Mouse (Mus musculus): ENCODE data around the gene Thy1. TPM values are rescaled to one million over a fixed set of nuclear protein-coding genes. Genes with fewer than 3 reads are reported as not detected.

Gene Thy1
- polyA plus RNA-seq (2014; fragmentation: Nextera tagmentation; extraction: Ambion mirVana) = 2.5 and 2.7 TPM in 2 replicates

GRCm38 (mm10) chr9:44042836-44043707 lies at the start of gene Thy1:
TSS of gene Thy1 (plus strand) at chr9:44043384.
- peak within 1 kb of the TSS; percentile 65 for H3K4me2 ChIP-seq (ENCODE audit: low read length)
- WGBS = under 1% methylated on average over 30 of the region's 30 CpGs
- H3K27ac ChIP-seq (replicated peaks in 1 of 2; ENCODE audit: control insufficient read depth in 1 of 2, insufficient read depth in 1 of 2, low read depth in 2 of 2, low read length in 2 of 2) = no peak within 1 kb of the TSS
- H3K4me1 ChIP-seq (ENCODE audit: control insufficient read depth in 2 of 2, insufficient read depth in 2 of 2, low read length in 2 of 2) = peaks cover 8 to 14% of the 10 kb centered on the region in 2 experiments; a peak in 3 of 4 replicates
- no peaks in the 10 kb centered on the region for H3K36me3 ChIP-seq (ENCODE audit: control insufficient read depth, insufficient read depth, low read length)
- no peak for ATAC-seq (ENCODE audit: insufficient number of reproducible peaks, insufficient read depth, low FRiP score, low read depth)
- H3K9ac ChIP-seq (ENCODE audit: low read length) = no peak within 1 kb of the TSS
- peaks cover 45% of the 10 kb centered on the region for H3K27me3 ChIP-seq (ENCODE audit: control insufficient read depth, insufficient read depth, low read length)
- peak within 1 kb of the TSS; percentile 36 to 37 for H3K4me3 ChIP-seq (ENCODE audit: control insufficient read depth in 1 of 2, insufficient read depth in 1 of 2, low read depth in 1 of 2, low read length in 2 of 2)
- no peaks in the 10 kb centered on the region for H3K9me3 ChIP-seq (ENCODE audit: control insufficient read depth, low read length)

DNA sequence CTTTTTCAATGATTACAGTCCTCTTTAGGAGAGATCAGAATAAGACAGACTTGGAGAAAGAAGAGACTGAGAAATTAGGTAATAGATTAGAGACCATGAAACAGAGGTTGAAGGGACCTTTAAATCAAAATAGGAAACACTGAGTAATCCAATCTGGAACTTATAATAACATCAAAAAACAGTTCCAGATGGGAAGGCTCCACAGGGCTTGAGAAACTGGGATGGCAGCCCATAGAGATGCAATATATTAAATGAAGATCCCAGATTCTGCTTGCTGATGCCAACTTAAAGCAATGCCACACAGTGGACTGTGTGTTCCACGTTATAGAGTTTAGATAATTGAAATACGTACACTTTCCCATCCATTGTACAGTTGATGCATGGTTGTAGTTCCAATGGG lies 45.5 kb upstream of the Thy1 start:
- no peaks in the 10 kb centered on the region for H3K9me3 ChIP-seq (ENCODE audit: control insufficient read depth, low read length)
- peaks cover 3 to 7% of the 10 kb centered on the region in 2 experiments for H3K4me1 ChIP-seq (ENCODE audit: control insufficient read depth in 2 of 2, insufficient read depth in 2 of 2, low read length in 2 of 2)
- 81% methylated on average over 2 of the region's 2 CpGs for WGBS
- H3K4me2 ChIP-seq (ENCODE audit: low read length) = no peak overlapping the region
- H3K4me3 ChIP-seq (ENCODE audit: control insufficient read depth in 1 of 2, insufficient read depth in 1 of 2, low read depth in 1 of 2, low read length in 2 of 2) = no peak overlapping the region
- H3K27ac ChIP-seq (replicated peaks in 1 of 2; ENCODE audit: control insufficient read depth in 1 of 2, insufficient read depth in 1 of 2, low read depth in 2 of 2, low read length in 2 of 2) = no peak overlapping the region
- H3K9ac ChIP-seq (ENCODE audit: low read length) = no peak overlapping the region
- ATAC-seq (ENCODE audit: insufficient number of reproducible peaks, insufficient read depth, low FRiP score, low read depth) = no peak
- no peaks in the 10 kb centered on the region for H3K27me3 ChIP-seq (ENCODE audit: control insufficient read depth, insufficient read depth, low read length)
- no peaks in the 10 kb centered on the region for H3K36me3 ChIP-seq (ENCODE audit: control insufficient read depth, insufficient read depth, low read length)

DNA sequence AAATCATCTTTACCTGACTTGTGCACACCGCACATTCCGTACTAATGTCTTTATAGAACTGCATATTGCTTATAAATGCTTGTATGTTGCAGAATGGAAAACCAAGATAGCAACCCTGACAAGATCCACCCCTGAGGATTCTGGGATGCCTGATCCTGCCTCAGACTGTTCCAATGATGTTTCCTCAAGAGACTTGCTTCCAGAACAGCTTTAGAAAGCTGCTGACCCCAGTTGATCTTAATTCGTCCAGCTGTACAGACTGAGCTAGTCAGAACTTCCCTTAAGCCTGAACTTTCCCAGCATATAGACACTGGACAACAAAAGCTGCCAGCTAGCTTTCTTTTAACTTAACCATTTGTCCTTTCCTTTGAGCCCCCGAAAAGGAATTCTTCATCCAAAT lies 44.3 kb upstream of the Thy1 start:
- H3K27me3 ChIP-seq (ENCODE audit: control insufficient read depth, insufficient read depth, low read length) = no peaks in the 10 kb centered on the region
- H3K4me1 ChIP-seq (ENCODE audit: control insufficient read depth in 2 of 2, insufficient read depth in 2 of 2, low read length in 2 of 2) = peaks cover 0 to 2% of the 10 kb centered on the region in 2 experiments; a peak in 1 of 4 replicates
- no peaks in the 10 kb centered on the region for H3K9me3 ChIP-seq (ENCODE audit: control insufficient read depth, low read length)
- no peak overlapping the region for H3K4me2 ChIP-seq (ENCODE audit: low read length)
- WGBS = 83% methylated on average over 4 of the region's 4 CpGs
- no peak for ATAC-seq (ENCODE audit: insufficient number of reproducible peaks, insufficient read depth, low FRiP score, low read depth)
- H3K27ac ChIP-seq (replicated peaks in 1 of 2; ENCODE audit: control insufficient read depth in 1 of 2, insufficient read depth in 1 of 2, low read depth in 2 of 2, low read length in 2 of 2) = no peak overlapping the region
- H3K9ac ChIP-seq (ENCODE audit: low read length) = no peak overlapping the region
- no peak overlapping the region for H3K4me3 ChIP-seq (ENCODE audit: control insufficient read depth in 1 of 2, insufficient read depth in 1 of 2, low read depth in 1 of 2, low read length in 2 of 2)
- H3K36me3 ChIP-seq (ENCODE audit: control insufficient read depth, insufficient read depth, low read length) = no peaks in the 10 kb centered on the region

- no peak overlapping the region for H3K9ac ChIP-seq (ENCODE audit: low read length)
- no peak for ATAC-seq (ENCODE audit: insufficient number of reproducible peaks, insufficient read depth, low FRiP score, low read depth)
- no peaks in the 10 kb centered on the region for H3K9me3 ChIP-seq (ENCODE audit: control insufficient read depth, low read length)
- no peak overlapping the region for H3K4me2 ChIP-seq (ENCODE audit: low read length)
- no peak overlapping the region for H3K27ac ChIP-seq (replicated peaks in 1 of 2; ENCODE audit: control insufficient read depth in 1 of 2, insufficient read depth in 1 of 2, low read depth in 2 of 2, low read length in 2 of 2)
- no peaks in the 10 kb centered on the region for H3K27me3 ChIP-seq (ENCODE audit: control insufficient read depth, insufficient read depth, low read length)
- no peak overlapping the region for H3K4me3 ChIP-seq (ENCODE audit: control insufficient read depth in 1 of 2, insufficient read depth in 1 of 2, low read depth in 1 of 2, low read length in 2 of 2)
- 51% methylated on average over 2 of the region's 3 CpGs for WGBS
- H3K36me3 ChIP-seq (ENCODE audit: control insufficient read depth, insufficient read depth, low read length) = no peaks in the 10 kb centered on the region
- H3K4me1 ChIP-seq (ENCODE audit: control insufficient read depth in 2 of 2, insufficient read depth in 2 of 2, low read length in 2 of 2) = no peaks in the 10 kb centered on the region
These were observed 38.8 kb upstream of the Thy1 start for GRCm38 (mm10) chr9:44004362-44004761.

GRCm38 (mm10) chr9:44005305-44005704 lies 37.9 kb upstream of the Thy1 start:
- Histone ChIP-seq H3K36me3 (ENCODE audit: control insufficient read depth, insufficient read depth, low read length) (no peaks in the 10 kb centered on the region), H3K27ac (replicated peaks in 1 of 2; ENCODE audit: control insufficient read depth in 1 of 2, insufficient read depth in 1 of 2, low read depth in 2 of 2, low read length in 2 of 2) (no peak overlapping the region), H3K4me2 (ENCODE audit: low read length) (no peak overlapping the region), H3K4me3 (ENCODE audit: control insufficient read depth in 1 of 2, insufficient read depth in 1 of 2, low read depth in 1 of 2, low read length in 2 of 2) (no peak overlapping the region), H3K9ac (ENCODE audit: low read length) (no peak overlapping the region), H3K9me3 (ENCODE audit: control insufficient read depth, low read length) (no peaks in the 10 kb centered on the region), H3K4me1 (ENCODE audit: control insufficient read depth in 2 of 2, insufficient read depth in 2 of 2, low read length in 2 of 2) (no peaks in the 10 kb centered on the region), H3K27me3 (ENCODE audit: control insufficient read depth, insufficient read depth, low read length) (no peaks in the 10 kb centered on the region)
- no peak for ATAC-seq (ENCODE audit: insufficient number of reproducible peaks, insufficient read depth, low FRiP score, low read depth)
- 78% methylated on average over 3 of the region's 3 CpGs for WGBS

- Histone ChIP-seq H3K4me2 (ENCODE audit: low read length) (no peak overlapping the region), H3K36me3 (ENCODE audit: control insufficient read depth, insufficient read depth, low read length) (no peaks in the 10 kb centered on the region), H3K4me3 (ENCODE audit: control insufficient read depth in 1 of 2, insufficient read depth in 1 of 2, low read depth in 1 of 2, low read length in 2 of 2) (no peak overlapping the region), H3K4me1 (ENCODE audit: control insufficient read depth in 2 of 2, insufficient read depth in 2 of 2, low read length in 2 of 2) (no peaks in the 10 kb centered on the region), H3K27me3 (ENCODE audit: control insufficient read depth, insufficient read depth, low read length) (no peaks in the 10 kb centered on the region), H3K9ac (ENCODE audit: low read length) (no peak overlapping the region), H3K9me3 (ENCODE audit: control insufficient read depth, low read length) (no peaks in the 10 kb centered on the region), H3K27ac (replicated peaks in 1 of 2; ENCODE audit: control insufficient read depth in 1 of 2, insufficient read depth in 1 of 2, low read depth in 2 of 2, low read length in 2 of 2) (no peak overlapping the region)
- no peak for ATAC-seq (ENCODE audit: insufficient number of reproducible peaks, insufficient read depth, low FRiP score, low read depth)
- 54% methylated on average over 2 of the region's 2 CpGs for WGBS
These were observed 35.9 kb upstream of the Thy1 start for GRCm38 (mm10) chr9:44007323-44007722.

- no peaks in the 10 kb centered on the region for H3K9me3 ChIP-seq (ENCODE audit: control insufficient read depth, low read length)
- H3K9ac ChIP-seq (ENCODE audit: low read length) = no peak overlapping the region
- no peak overlapping the region for H3K27ac ChIP-seq (replicated peaks in 1 of 2; ENCODE audit: control insufficient read depth in 1 of 2, insufficient read depth in 1 of 2, low read depth in 2 of 2, low read length in 2 of 2)
- WGBS = 73% methylated on average over 3 of the region's 3 CpGs
- H3K4me3 ChIP-seq (ENCODE audit: control insufficient read depth in 1 of 2, insufficient read depth in 1 of 2, low read depth in 1 of 2, low read length in 2 of 2) = no peak overlapping the region
- H3K36me3 ChIP-seq (ENCODE audit: control insufficient read depth, insufficient read depth, low read length) = no peaks in the 10 kb centered on the region
- H3K4me2 ChIP-seq (ENCODE audit: low read length) = no peak overlapping the region
- peaks cover 0 to 5% of the 10 kb centered on the region in 2 experiments; a peak in 2 of 4 replicates for H3K4me1 ChIP-seq (ENCODE audit: control insufficient read depth in 2 of 2, insufficient read depth in 2 of 2, low read length in 2 of 2)
- no peaks in the 10 kb centered on the region for H3K27me3 ChIP-seq (ENCODE audit: control insufficient read depth, insufficient read depth, low read length)
- no peak for ATAC-seq (ENCODE audit: insufficient number of reproducible peaks, insufficient read depth, low FRiP score, low read depth)
These were observed 35.2 kb upstream of the Thy1 start for GRCm38 (mm10) chr9:44007991-44008390.

Measured in heart, embryonic 14.5 days (tissue).